Mouse (Mus musculus): ENCODE data around the gene Rab3b.

- TF ChIP-seq POLR2A (IDR thresholded peaks at IDR 0.05; ENCODE audit: control insufficient read depth, extremely low read depth, insufficient read depth, low read length, poor library complexity) (no peak), CTCF (IDR thresholded peaks at IDR 0.05; ENCODE audit: borderline replicate concordance, control insufficient read depth, extremely low read depth, insufficient read depth, low read length, poor library complexity) (no peak)
Measured at GRCm38 (mm10) chr4:108917654-108918053, 38.8 kb downstream of the Rab3b start.

Data from thymus, adult 2 months (tissue).